29 mouse cellular contexts compared by ENCODE assay signal in the genomic region with DNA sequence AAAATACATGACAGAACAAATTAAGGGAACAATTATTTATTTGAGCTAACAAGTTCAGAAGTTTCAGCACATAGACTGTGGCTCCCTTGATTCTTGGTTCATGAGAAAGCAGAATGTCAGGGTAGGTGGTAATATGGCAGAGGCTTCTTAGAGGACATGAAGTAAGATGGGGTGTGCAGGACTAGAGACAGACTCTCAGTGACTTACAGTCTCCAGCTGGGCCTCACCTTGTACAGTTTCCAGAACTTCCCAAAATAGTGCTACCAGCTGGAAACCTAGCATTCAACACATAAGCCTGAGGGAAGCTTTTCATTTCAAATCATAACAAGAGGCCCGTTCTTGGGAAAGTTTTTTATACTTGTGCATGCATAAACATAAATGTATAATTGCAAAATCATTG.
DNase-seq lines count a peak whose midpoint lies in the region; ATAC-seq and TF ChIP-seq lines count a peak whose summit lies in the region.
"Had no signal": no experiment of that assay in that cellular context is flagged by ENCODE, and none has a peak within 500 bp of the region (broad histone marks: within the 10 kb centered on the region; RNA-seq: fewer than 3 reads in every experiment).

No protein-coding gene starts in this region.

- H3K9me3 ChIP-seq in lung, embryonic 15.5 days = no peaks in the 10 kb centered on the region
- no peaks in the 10 kb centered on the region for H3K9me3 ChIP-seq in lung, embryonic 16.5 days (ENCODE audit: control insufficient read depth, low read length)
- H3K9me3 ChIP-seq: forebrain, embryonic 10.5 days; forebrain, embryonic 13.5 days; G1E; heart, embryonic 10.5 days; heart, embryonic 13.5 days had no signal

- no peak for TF ChIP-seq POLR2A in thymus, adult 2 months (IDR thresholded peaks at IDR 0.05; ENCODE audit: control insufficient read depth, extremely low read depth, insufficient read depth, low read length, poor library complexity)

- no peak overlapping the region for H3K4me3 ChIP-seq in lung, embryonic 15.5 days
- no peak overlapping the region for H3K4me3 ChIP-seq in lung, embryonic 16.5 days (ENCODE audit: low read length)
- no peak overlapping the region for H3K4me3 ChIP-seq in thymus, adult 2 months (ENCODE audit: control insufficient read depth, insufficient read depth, low read length)
- H3K4me3 ChIP-seq: forebrain, embryonic 10.5 days; forebrain, embryonic 13.5 days; heart, adult 2 months; heart, embryonic 10.5 days; heart, embryonic 13.5 days had no signal

- 45% methylated on average over 1 of the region's 1 CpGs for WGBS in lung, embryonic 15.5 days
- WGBS in lung, embryonic 16.5 days = 49% methylated on average over 1 of the region's 1 CpGs
- WGBS in thymus, adult 2 months = 90% methylated on average over 1 of the region's 1 CpGs

- H3K9ac ChIP-seq in lung, embryonic 15.5 days = no peak overlapping the region
- H3K9ac ChIP-seq in lung, embryonic 16.5 days (ENCODE audit: low read length) = no peak overlapping the region
- H3K9ac ChIP-seq: forebrain, embryonic 13.5 days; heart, embryonic 13.5 days; hindbrain, embryonic 14.5 days had no signal

- no peaks in the 10 kb centered on the region for H3K4me1 ChIP-seq in lung, embryonic 15.5 days
- H3K4me1 ChIP-seq in lung, embryonic 16.5 days (replicated peaks; ENCODE audit: control insufficient read depth, insufficient read depth, low read length) = no peaks in the 10 kb centered on the region
- H3K4me1 ChIP-seq in thymus, adult 2 months (replicated peaks; ENCODE audit: control insufficient read depth, insufficient read depth, low read length) = no peaks in the 10 kb centered on the region
- H3K4me1 ChIP-seq: forebrain, embryonic 10.5 days; forebrain, embryonic 13.5 days; heart, embryonic 10.5 days; heart, embryonic 13.5 days had no signal

- TF ChIP-seq CTCF in thymus, adult 2 months (IDR thresholded peaks at IDR 0.05; ENCODE audit: borderline replicate concordance, control insufficient read depth, extremely low read depth, insufficient read depth, low read length, poor library complexity) = no peak

- no peak overlapping the region for H3K27ac ChIP-seq in lung, embryonic 15.5 days
- H3K27ac ChIP-seq in lung, embryonic 16.5 days (ENCODE audit: low read length) = no peak overlapping the region
- H3K27ac ChIP-seq in thymus, adult 2 months (ENCODE audit: control insufficient read depth, insufficient read depth, low read length) = no peak overlapping the region
- H3K27ac ChIP-seq: forebrain, embryonic 10.5 days; forebrain, embryonic 13.5 days; heart, adult 2 months; heart, embryonic 10.5 days; heart, embryonic 13.5 days; hindbrain, embryonic 14.5 days had no signal

- no peaks in the 10 kb centered on the region for H3K36me3 ChIP-seq in lung, embryonic 15.5 days
- H3K36me3 ChIP-seq in lung, embryonic 16.5 days (ENCODE audit: control insufficient read depth, insufficient read depth, low read length) = no peaks in the 10 kb centered on the region
- H3K36me3 ChIP-seq in thymus, adult 2 months (ENCODE audit: control insufficient read depth, insufficient read depth, low read length) = no peaks in the 10 kb centered on the region
- H3K36me3 ChIP-seq: forebrain, embryonic 10.5 days; G1E; heart, embryonic 10.5 days; heart, embryonic 13.5 days had no signal

- H3K27me3 ChIP-seq in lung, embryonic 15.5 days = no peaks in the 10 kb centered on the region
- H3K27me3 ChIP-seq in lung, embryonic 16.5 days (ENCODE audit: control insufficient read depth, insufficient read depth, low read depth, low read length) = no peaks in the 10 kb centered on the region
- no peaks in the 10 kb centered on the region for H3K27me3 ChIP-seq in thymus, adult 2 months (ENCODE audit: control insufficient read depth, insufficient read depth, low read length)
- H3K27me3 ChIP-seq: CH12.LX; forebrain, embryonic 13.5 days; heart, embryonic 13.5 days; Patski had no signal

- ATAC-seq in lung, embryonic 15.5 days (ENCODE audit: borderline replicate concordance, extremely low read depth, low FRiP score, low TSS enrichment) = peak; percentile 57; the same call in 1 of the 2 replicates
- ATAC-seq in lung, embryonic 16.5 days (ENCODE audit: low read depth) = peak; percentile 68
- ATAC-seq: forebrain, embryonic 13.5 days; forebrain, embryonic 16.5 days; Patski had no signal

- DNase-seq in lung, adult 18-20 months = no peak
- peak; percentile 2 for DNase-seq in lung, postnatal 14 days
- no peak for DNase-seq in cerebellum, adult 8-10 months
- no peak for DNase-seq in thymus, adult 2 months
- no peak for DNase-seq in thymus, postnatal 0 days (ENCODE audit: low spot score)
- DNase-seq: adrenal gland, postnatal 10 days; adrenal gland, postnatal 36 days; B cell, adult 2 months; cerebellum, adult 11 months; cerebellum, adult 2 months; cerebellum, postnatal 10 days; cerebellum, postnatal 36 days; embryo, embryonic 11 days; gastrocnemius, postnatal 10 days; gastrocnemius, postnatal 36 days; heart, adult 2 months; heart, postnatal 14 days; heart, postnatal 4 days had no signal

- H3K4me2 ChIP-seq in lung, embryonic 15.5 days = no peak overlapping the region
- no peak overlapping the region for H3K4me2 ChIP-seq in lung, embryonic 16.5 days (ENCODE audit: low read depth, low read length)
- H3K4me2 ChIP-seq: forebrain, embryonic 13.5 days; heart, embryonic 13.5 days; hindbrain, embryonic 14.5 days had no signal
